9 mouse cellular contexts compared by ENCODE assay signal in genomic region chr15:88854119-88854968, GRCm38 (mm10). TPM values are rescaled to one million over a fixed set of nuclear protein-coding genes. Genes with fewer than 3 reads are reported as not detected.
DNase-seq lines count a peak whose midpoint lies in the region; ATAC-seq and TF ChIP-seq lines count a peak whose summit lies in the region.
"Had no signal": no experiment of that assay in that cellular context is flagged by ENCODE, and none has a peak within 500 bp of the region (broad histone marks: within the 10 kb centered on the region; RNA-seq: fewer than 3 reads in every experiment).

No protein-coding gene starts in this region.

- peak; percentile 17 for DNase-seq in gastrocnemius, adult 2 months
- no peak for DNase-seq in gastrocnemius, postnatal 14 days
- peak; percentile 64 for DNase-seq in 3134 (ENCODE audit: extremely low read depth, insufficient read length, low spot score)
- peak; percentile 63 to 69 for DNase-seq in cerebellum, adult 2 months
- DNase-seq in kidney, adult 11 months: peak; percentile 95
- no peak for DNase-seq in spleen, postnatal 36 days (ENCODE audit: low spot score in 2 of 2)
- no peak for DNase-seq in embryo, embryonic 10.5 days (ENCODE audit: low spot score)
- DNase-seq: liver, embryonic 13.5 days had no signal

- H3K4me1 ChIP-seq in cerebellum, adult 2 months (ENCODE audit: control insufficient read depth, insufficient read depth, low read length): peaks cover 74% of the 10 kb centered on the region

- H3K4me3 ChIP-seq in gastrocnemius, adult 2 months: no peak overlapping the region
- no peak overlapping the region for H3K4me3 ChIP-seq in cerebellum, adult 2 months (replicated peaks; ENCODE audit: insufficient read depth, low read depth, low read length)
- H3K4me3 ChIP-seq: liver, embryonic 13.5 days had no signal

- intact Hi-C loops in gastrocnemius, adult 2 months (cut with DNase I): no loop called here
- intact Hi-C loops in gastrocnemius, postnatal 14 days (cut with DNase I; ENCODE audit: low total_unique reads): no loop called here

- ATAC-seq in inflammation-experienced regulatory T-cells, adult 6 months: no peak

- no peak for TF ChIP-seq CTCF in gastrocnemius, adult 2 months (IDR thresholded peaks at IDR 0.05)
- no peak for TF ChIP-seq CTCF in cerebellum, adult 2 months (IDR thresholded peaks at IDR 0.05; ENCODE audit: borderline replicate concordance, insufficient read depth, low read depth, low read length)

- no peak for TF ChIP-seq POLR2A in cerebellum, adult 2 months (IDR thresholded peaks at IDR 0.05; ENCODE audit: borderline replicate concordance, insufficient read depth, low read length)

- peak overlapping the region; percentile 84 for H3K27ac ChIP-seq in gastrocnemius, adult 2 months
- peak overlapping the region; percentile 46 for H3K27ac ChIP-seq in cerebellum, adult 2 months (ENCODE audit: insufficient read depth, low read length)
- H3K27ac ChIP-seq: liver, embryonic 13.5 days had no signal

- H3K27me3 ChIP-seq in cerebellum, adult 2 months (ENCODE audit: control insufficient read depth, insufficient read depth, low read length): no peaks in the 10 kb centered on the region
- H3K27me3 ChIP-seq: liver, embryonic 13.5 days had no signal

- WGBS in cerebellum, adult 2 months: 29% methylated on average over 6 of the region's 6 CpGs

RNA-seq across cellular contexts. Expression of gene Pim3, which starts 7.6 kb away (rescaled TPM):
- total RNA-seq in gastrocnemius, adult 2 months (2021): 10 to 100 TPM; 34.4 to 46.6 TPM
- 10 to 100 TPM; 13.4 to 26.0 TPM for total RNA-seq in gastrocnemius, postnatal 14 days (2021)
- 23.4 and 24.2 TPM in 2 replicates for polyA plus RNA-seq in cerebellum, adult 2 months (2012; rRNA removed)
- 1 to 10 TPM; 3.0 to 4.1 (median 4.0) TPM for polyA plus RNA-seq in inflammation-experienced regulatory T-cells, adult 6 months (2017; shearing (Covaris generic))

RNA-seq across cellular contexts. Expression of gene Creld2, which starts 34.9 kb away (rescaled TPM):
- 10 to 100 TPM in 1 of 2 experiments, 1 to 10 TPM in 1; 8.1 to 11.6 TPM for total RNA-seq in gastrocnemius, adult 2 months (2021)
- total RNA-seq in gastrocnemius, postnatal 14 days (2021): 10 to 100 TPM in 1 of 2 experiments, 1 to 10 TPM in 1; 8.9 to 11.4 TPM
- polyA plus RNA-seq in cerebellum, adult 2 months (2012; rRNA removed): 28.6 and 32.0 TPM in 2 replicates
- polyA plus RNA-seq in inflammation-experienced regulatory T-cells, adult 6 months (2017; shearing (Covaris generic)): 10 to 100 TPM; 22.9 to 40.9 (median 28.4) TPM

RNA-seq across cellular contexts. Expression of gene Alg12, which starts 35.2 kb away (rescaled TPM):
- 1 to 10 TPM; 3.9 to 6.6 TPM for total RNA-seq in gastrocnemius, adult 2 months (2021)
- 1 to 10 TPM; 4.9 to 5.4 TPM for total RNA-seq in gastrocnemius, postnatal 14 days (2021)
- 17.3 and 18.5 TPM in 2 replicates for polyA plus RNA-seq in cerebellum, adult 2 months (2012; rRNA removed)
- 10 to 100 TPM; 12.8 to 22.4 (median 15.8) TPM for polyA plus RNA-seq in inflammation-experienced regulatory T-cells, adult 6 months (2017; shearing (Covaris generic))

Comparison
In these comparisons a context has a peak if more than half of its experiments do, and no peak if none do; other contexts are left out.
1. DNase-seq: peak in gastrocnemius, adult 2 months (single experiment), 3134 (single experiment), cerebellum, adult 2 months (2 of 2) and kidney, adult 11 months (single experiment); none in gastrocnemius, postnatal 14 days (single experiment), spleen, postnatal 36 days (0 of 2) and embryo, embryonic 10.5 days (single experiment).